Mouse (Mus musculus) E14TG2a.4 (cell line): ENCODE data around the gene Cux1.

Experiments used
- H3K27me3 ChIP-seq: 2 replicates; pipeline ENCODE4 v1.6.1; 2014; ENCODE audit warnings: low read length, control low read depth; ENCODE audit not compliant: insufficient read depth
- H3K36me3 ChIP-seq: 2 replicates; pipeline ENCODE4 v1.6.1; 2014; ENCODE audit warnings: low read length, control low read depth; ENCODE audit not compliant: insufficient read depth
- H3K4me1 ChIP-seq: replicated peaks from 2 replicates; pipeline ENCODE4 v1.6.1; 2014; ENCODE audit warnings: low read depth, low read length, control low read depth
- H3K4me3 ChIP-seq: replicated peaks from 2 replicates; pipeline ENCODE4 v1.5.1; 2014; ENCODE audit warnings: mild to moderate bottlenecking, low read length
- H3K9me3 ChIP-seq: 2 replicates; pipeline ENCODE4 v1.6.1; 2014; ENCODE audit warnings: low read length, control low read depth
- CTCF ChIP-seq: conservative IDR thresholded peaks from 2 replicates; pipeline ENCODE4 v1.5.1; 2014; ENCODE audit warnings: low read length
- NANOG ChIP-seq: IDR thresholded peaks from 2 replicates; pipeline ENCODE4 v1.6.1; 2014; ENCODE audit warnings: borderline replicate concordance, low read length, mixed read lengths
- POU5F1 ChIP-seq: IDR thresholded peaks from 2 replicates; pipeline ENCODE4 v1.6.1; 2014; ENCODE audit warnings: low read length, borderline replicate concordance

The Cux1 gene

GRCm38 (mm10) chr5:136396699-136397098, 170.6 kb downstream of the Cux1 start:
- Histone ChIP-seq H3K4me1 (peaks cover 25% of the 10 kb centered on the region), H3K9me3 (peaks cover 7% of the 10 kb centered on the region; the same call in 1 of the 2 replicates), H3K27me3 (no peaks in the 10 kb centered on the region), H3K36me3 (peaks cover 6% of the 10 kb centered on the region; the same call in 1 of the 2 replicates), H3K4me3 (no peak overlapping the region)
- TF ChIP-seq CTCF, result no peak
- no peak for TF ChIP-seq NANOG
- no peak for TF ChIP-seq POU5F1

GRCm38 (mm10) chr5:136396256-136396655, 171.0 kb downstream of the Cux1 start:
- Histone ChIP-seq H3K27me3 (no peaks in the 10 kb centered on the region), H3K36me3 (peaks cover 10% of the 10 kb centered on the region; the same call in 1 of the 2 replicates), H3K4me1 (peaks cover 25% of the 10 kb centered on the region), H3K4me3 (no peak overlapping the region), H3K9me3 (peaks cover 7% of the 10 kb centered on the region; the same call in 1 of the 2 replicates)
- TF ChIP-seq CTCF (no peak), POU5F1 (no peak), NANOG (no peak)

GRCm38 (mm10) chr5:136395600-136396195, 171.6 kb downstream of the Cux1 start:
- H3K9me3 ChIP-seq, result peaks cover 7% of the 10 kb centered on the region; the same call in 1 of the 2 replicates
- H3K4me1 ChIP-seq, result peaks cover 25% of the 10 kb centered on the region
- H3K27me3 ChIP-seq, result no peaks in the 10 kb centered on the region
- peaks cover 16% of the 10 kb centered on the region for H3K36me3 ChIP-seq
- TF ChIP-seq NANOG, result no peak
- TF ChIP-seq CTCF, result no peak
- TF ChIP-seq POU5F1, result no peak; the same call in 1 of the 2 replicates
- no peak overlapping the region for H3K4me3 ChIP-seq

GRCm38 (mm10) chr5:136394517-136395212, 172.6 kb downstream of the Cux1 start:
- Histone ChIP-seq H3K36me3 (peaks cover 18% of the 10 kb centered on the region), H3K9me3 (0 out of 2 replicates have a peak, but pooled peaks cover 1% of the 10 kb centered on the region), H3K4me1 (peaks cover 25% of the 10 kb centered on the region), H3K4me3 (no peak overlapping the region), H3K27me3 (no peaks in the 10 kb centered on the region)
- no peak for TF ChIP-seq POU5F1
- no peak for TF ChIP-seq CTCF
- no peak for TF ChIP-seq NANOG

- Histone ChIP-seq H3K4me3 (no peak overlapping the region), H3K9me3 (no peaks in the 10 kb centered on the region), H3K27me3 (no peaks in the 10 kb centered on the region), H3K36me3 (peaks cover 18% of the 10 kb centered on the region), H3K4me1 (peaks cover 25% of the 10 kb centered on the region)
- no peak for TF ChIP-seq NANOG
- TF ChIP-seq CTCF, result no peak
Measured at GRCm38 (mm10) chr5:136393621-136394020, 173.7 kb downstream of the Cux1 start.

GRCm38 (mm10) chr5:136386757-136387156, 180.5 kb downstream of the Cux1 start:
- H3K9me3 ChIP-seq, result no peaks in the 10 kb centered on the region
- H3K4me3 ChIP-seq, result no peak overlapping the region
- peaks cover 20% of the 10 kb centered on the region for H3K36me3 ChIP-seq
- H3K27me3 ChIP-seq, result no peaks in the 10 kb centered on the region
- TF ChIP-seq CTCF (no peak), POU5F1 (no peak), NANOG (no peak)
- H3K4me1 ChIP-seq, result no peaks in the 10 kb centered on the region; the same call in 1 of the 2 replicates

- Histone ChIP-seq H3K4me1 (no peaks in the 10 kb centered on the region; the same call in 1 of the 2 replicates), H3K36me3 (peaks cover 7% of the 10 kb centered on the region), H3K27me3 (no peaks in the 10 kb centered on the region), H3K9me3 (no peaks in the 10 kb centered on the region), H3K4me3 (no peak overlapping the region)
- TF ChIP-seq CTCF (no peak), POU5F1 (no peak), NANOG (no peak)
Measured at GRCm38 (mm10) chr5:136385161-136385560, 182.1 kb downstream of the Cux1 start.

GRCm38 (mm10) chr5:136382261-136383005, 184.9 kb downstream of the Cux1 start:
- H3K27me3 ChIP-seq, result no peaks in the 10 kb centered on the region
- H3K4me3 ChIP-seq, result no peak overlapping the region
- peaks cover 7% of the 10 kb centered on the region for H3K36me3 ChIP-seq
- TF ChIP-seq CTCF (no peak), NANOG (no peak), POU5F1 (no peak)
- H3K4me1 ChIP-seq, result no peaks in the 10 kb centered on the region; the same call in 1 of the 2 replicates
- peaks cover 5% of the 10 kb centered on the region; the same call in 1 of the 2 replicates for H3K9me3 ChIP-seq
